Mouse (Mus musculus): ENCODE measurements around the gene Rnf7. TPM values are rescaled to one million over a fixed set of nuclear protein-coding genes. Genes with fewer than 3 reads are reported as not detected.

The Rnf7 gene
- 36.3 to 42.2 TPM (median 37.5 TPM) in 4 replicates for total RNA-seq (2023)

GRCm38 (mm10) chr9:96478071-96478888 is at the start of gene Rnf7:
TSS of gene Rnf7 (minus strand) at chr9:96478675.

GRCm38 (mm10) chr9:96524972-96525506 is 46.6 kb upstream of the Rnf7 start, which contains the start of gene Gm28729:
TSS of gene Gm28729 (minus strand) at chr9:96525264.

Other genes starting within 250 kb of the Rnf7 start
- gene Atp1b3, start 114.2 kb downstream of the Rnf7 start, total RNA-seq (2023): 88.7 to 109 TPM (median 94.7 TPM) in 4 replicates
- gene Gm28729, start 46.6 kb upstream of the Rnf7 start, total RNA-seq (2023): not detected in 4 replicates
- gene Rasa2, start 152.9 kb upstream of the Rnf7 start, total RNA-seq (2023): 51.0 to 62.5 TPM (median 56.4 TPM) in 4 replicates

Data from B cell, adult 62 days (primary cell).